Mouse (Mus musculus) gastrocnemius, adult 8-10 months (tissue): ENCODE data around the gene Shc3. TPM values are rescaled to one million over a fixed set of nuclear protein-coding genes. Genes with fewer than 3 reads are reported as not detected.

ENCODE experiments used
- DNase-seq, 2 experiments: peaks; one replicate each; pipeline ENCODE4 v3.0.0; 2022; ENCODE audit warnings: low spot score in 2 of 2
- total RNA-seq, 4 experiments: library from RNA; stranded (reverse); gene quantifications; 2 replicates each; pipeline ENCODE4 v1.2.4; 2022

The Shc3 gene
- total RNA-seq, 4 experiments from 2014 or later, result 0.75 to 1.1 (median 1.0) TPM

- peak; percentile 81 to 84 for DNase-seq
Measured at GRCm38 (mm10) chr13:51418268-51418941, 150.8 kb downstream of the Shc3 start.

- DNase-seq, result no peak
Measured at GRCm38 (mm10) chr13:51417796-51418195, 151.4 kb downstream of the Shc3 start.

GRCm38 (mm10) chr13:51416727-51417126 is 152.5 kb downstream of the Shc3 start:
- DNase-seq, result no peak

- no peak for DNase-seq
Measured at GRCm38 (mm10) chr13:51413461-51413860, 155.8 kb downstream of the Shc3 start.

GRCm38 (mm10) chr13:51411696-51412430 is 157.4 kb downstream of the Shc3 start:
- DNase-seq, result no peak

GRCm38 (mm10) chr13:51411243-51411642 is 158.0 kb downstream of the Shc3 start:
- DNase-seq, result no peak

GRCm38 (mm10) chr13:51409936-51410481 is 159.2 kb downstream of the Shc3 start:
- no peak for DNase-seq

- peak; percentile 40 for DNase-seq
Measured at GRCm38 (mm10) chr13:51408519-51409001, 160.7 kb downstream of the Shc3 start, which contains the start of gene S1pr3. S1pr3 (plus strand) TSS chr13:51408639.

- DNase-seq, result no peak
Measured at GRCm38 (mm10) chr13:51407541-51408217, 161.5 kb downstream of the Shc3 start.

GRCm38 (mm10) chr13:51405731-51406320 is 163.4 kb downstream of the Shc3 start:
- no peak for DNase-seq

- DNase-seq, result no peak
Measured at GRCm38 (mm10) chr13:51404566-51404965, 164.7 kb downstream of the Shc3 start.

- DNase-seq, result no peak
Measured at GRCm38 (mm10) chr13:51400736-51401501, 168.3 kb downstream of the Shc3 start.

GRCm38 (mm10) chr13:51400186-51400719 is 169.0 kb downstream of the Shc3 start:
- DNase-seq, result no peak

GRCm38 (mm10) chr13:51399562-51399961 is 169.7 kb downstream of the Shc3 start:
- no peak for DNase-seq

- no peak for DNase-seq
Measured at GRCm38 (mm10) chr13:51397861-51398260, 171.4 kb downstream of the Shc3 start.

- DNase-seq, result no peak
Measured at GRCm38 (mm10) chr13:51392256-51392655, 177.0 kb downstream of the Shc3 start.

- DNase-seq, result no peak
Measured at GRCm38 (mm10) chr13:51391359-51391916, 177.8 kb downstream of the Shc3 start.

- no peak for DNase-seq
Measured at GRCm38 (mm10) chr13:51390398-51390797, 178.8 kb downstream of the Shc3 start.

GRCm38 (mm10) chr13:51387908-51388307 is 181.3 kb downstream of the Shc3 start:
- DNase-seq, result no peak

- no peak for DNase-seq
Measured at GRCm38 (mm10) chr13:51384899-51385298, 184.3 kb downstream of the Shc3 start.
